Mouse (Mus musculus) left cerebral cortex, postnatal 10 days (tissue): Measurements from ENCODE around the gene Gas7. TPM values are rescaled to one million over a fixed set of nuclear protein-coding genes. Genes with fewer than 3 reads are reported as not detected.
A peak's percentile ranks its signal among the peaks of the same experiment; 100 is the strongest.

Experiments
- DNase-seq, 2 experiments: peaks; one replicate each; pipeline ENCODE4 v3.0.0; 2021 to 2022; ENCODE audit warnings: low spot score in 2 of 2, mixed read lengths in 1 of 2; ENCODE audit errors: extremely low spot score in 1 of 2
- intact Hi-C: fragments of 180-260 bp; cut with DNase I; formaldehyde crosslinking; loops from one replicate; pipeline ENCODE4 v1.15.1; 2025
- total RNA-seq, 2 experiments: library from RNA; stranded (reverse); gene quantifications; 2 replicates each; pipeline ENCODE4 v1.2.3; 2021

Gene Gas7
- total RNA-seq, 2 experiments from 2014 or later, result 480 to 508 TPM

- no peak for DNase-seq
- intact Hi-C loops, result no loop called here
These were observed 25.1 kb downstream of the Gas7 start for GRCm38 (mm10) chr11:67480204-67480956.

GRCm38 (mm10) chr11:67481691-67482090 is 26.5 kb downstream of the Gas7 start:
- intact Hi-C loops, result no loop called here
- DNase-seq, result no peak

- peak; percentile 56 to 76 for DNase-seq
- intact Hi-C loops, result no loop called here
These were observed 27.1 kb downstream of the Gas7 start for GRCm38 (mm10) chr11:67482217-67482760.

- intact Hi-C loops, result no loop called here
- no peak for DNase-seq
These were observed 32.9 kb downstream of the Gas7 start for GRCm38 (mm10) chr11:67488156-67488555.

GRCm38 (mm10) chr11:67489647-67490175 is 34.5 kb downstream of the Gas7 start:
- intact Hi-C loops, result no loop called here
- peak in 1 of 2 experiments; percentile 44 for DNase-seq

GRCm38 (mm10) chr11:67496796-67497195 is 41.6 kb downstream of the Gas7 start:
- intact Hi-C loops, result no loop called here
- no peak for DNase-seq

GRCm38 (mm10) chr11:67500115-67500514 is 44.9 kb downstream of the Gas7 start:
- intact Hi-C loops, result no loop called here
- DNase-seq, result no peak

GRCm38 (mm10) chr11:67501468-67502244 is 46.4 kb downstream of the Gas7 start:
- intact Hi-C loops, result no loop called here

GRCm38 (mm10) chr11:67509219-67509876 is 54.1 kb downstream of the Gas7 start:
- intact Hi-C loops, result no loop called here
- no peak for DNase-seq

More at GRCm38 (mm10) chr11:67501468-67502244, 46.4 kb downstream of the Gas7 start:
- peak in 1 of 2 experiments; percentile 45 for DNase-seq

GRCm38 (mm10) chr11:67510831-67511230 is 55.6 kb downstream of the Gas7 start:
- DNase-seq, result no peak
- intact Hi-C loops, result loop anchor here (10.0 kb wide), 1 partner anchor 134 kb away; no protein-coding TSS in a partner anchor

- DNase-seq, result no peak
- intact Hi-C loops, result loop anchor here (10.0 kb wide), 1 partner anchor 132 kb away; no protein-coding TSS in a partner anchor
These were observed 57.8 kb downstream of the Gas7 start for GRCm38 (mm10) chr11:67513001-67513400.

GRCm38 (mm10) chr11:67514401-67514800 is 59.2 kb downstream of the Gas7 start:
- no peak for DNase-seq
- intact Hi-C loops, result loop anchor here (10.0 kb wide), 1 partner anchor 130 kb away; no protein-coding TSS in a partner anchor

- DNase-seq, result peak in 1 of 2 experiments; percentile 40
- intact Hi-C loops, result loop anchor here (10.0 kb wide), 1 partner anchor 130 kb away; no protein-coding TSS in a partner anchor
These were observed 60.0 kb downstream of the Gas7 start for GRCm38 (mm10) chr11:67515020-67515911.

- intact Hi-C loops, result loop anchor here (10.0 kb wide), 1 partner anchor 129 kb away; no protein-coding TSS in a partner anchor
- no peak for DNase-seq
These were observed 60.7 kb downstream of the Gas7 start for GRCm38 (mm10) chr11:67515912-67516305.

GRCm38 (mm10) chr11:67517748-67518147 is 62.5 kb downstream of the Gas7 start:
- no peak for DNase-seq
- intact Hi-C loops, result loop anchor here (10.0 kb wide), 1 partner anchor 127 kb away; no protein-coding TSS in a partner anchor

GRCm38 (mm10) chr11:67518985-67519384 is 63.7 kb downstream of the Gas7 start:
- intact Hi-C loops, result loop anchor here (10.0 kb wide), 1 partner anchor 126 kb away; no protein-coding TSS in a partner anchor
- peak; percentile 66 to 79 for DNase-seq

GRCm38 (mm10) chr11:67522671-67523070 is 67.4 kb downstream of the Gas7 start:
- DNase-seq, result no peak
- intact Hi-C loops, result no loop called here

- no peak for DNase-seq
- intact Hi-C loops, result no loop called here
These were observed 68.6 kb downstream of the Gas7 start for GRCm38 (mm10) chr11:67523806-67524205.
